Mouse (Mus musculus): ENCODE results near the gene Speer4a. TPM values are rescaled to one million over a fixed set of nuclear protein-coding genes. Genes with fewer than 3 reads are reported as not detected.
"Not testable (repeated sequence)": the region's sequence is repeated elsewhere in the genome, so short reads cannot be mapped to it uniquely, and the experiment has no call there.

Speer4a gene
- not detected in 2 replicates for polyA plus RNA-seq (2016; fragmentation: Nextera tagmentation; extraction: Ambion mirVana)

DNA sequence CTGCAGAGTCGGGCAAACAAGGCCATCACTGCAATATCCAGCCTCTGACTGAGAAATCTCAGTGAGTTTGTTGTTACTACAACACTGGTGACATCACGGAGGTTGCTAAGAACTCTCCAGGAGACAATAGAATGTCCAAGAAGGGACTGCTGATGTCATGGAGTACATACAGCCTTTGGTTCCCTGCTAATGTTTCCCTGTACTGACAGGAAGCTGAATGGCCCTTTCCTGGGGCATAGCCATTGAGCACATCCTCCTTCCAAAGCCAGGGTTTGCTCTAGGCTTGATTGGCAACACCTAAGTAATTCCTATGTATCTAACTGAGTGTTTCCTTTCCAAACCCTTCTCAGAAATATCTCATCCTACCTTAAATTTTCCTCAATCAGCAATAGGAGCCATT lies at the start of gene Speer4a:
Speer4a (minus strand) TSS at position 101 of the 400 bp plus-strand sequence.
- H3K9me3 ChIP-seq (replicated peaks); H3K4me1 ChIP-seq; H3K4me3 ChIP-seq; H3K27ac ChIP-seq; H3K27me3 ChIP-seq (ENCODE audit: low read depth, poor library complexity, severe bottlenecking); DNase-seq (ENCODE audit: low spot score); H3K36me3 ChIP-seq: not testable (repeated sequence)
- WGBS: 81% methylated on average over 2 of the region's 2 CpGs

DNA sequence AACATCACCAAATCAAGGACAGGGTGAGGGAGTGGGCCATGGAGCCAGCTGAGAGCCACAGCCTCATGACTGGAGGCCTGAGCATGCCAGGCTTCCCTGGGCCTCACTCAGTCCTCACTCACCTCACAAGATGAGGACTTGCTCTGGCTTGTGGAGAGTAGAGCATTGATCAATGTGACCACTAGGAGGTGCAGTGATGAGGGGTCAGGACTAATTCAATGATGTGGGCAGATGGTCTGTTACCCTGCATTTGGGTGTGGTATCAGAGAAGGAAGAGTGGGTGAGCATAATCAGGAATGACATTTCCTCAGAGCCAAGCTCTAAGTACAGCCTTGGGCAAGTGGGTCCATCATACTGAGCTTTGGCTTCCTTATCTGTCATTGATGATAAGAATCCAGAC lies 39.7 kb upstream of the Speer4a start:
- H3K9me3 ChIP-seq (replicated peaks); H3K27me3 ChIP-seq (ENCODE audit: low read depth, poor library complexity, severe bottlenecking); H3K4me1 ChIP-seq; H3K27ac ChIP-seq; H3K36me3 ChIP-seq; H3K4me3 ChIP-seq: not testable (repeated sequence)
- peak; percentile 26 for DNase-seq (ENCODE audit: low spot score)

DNA sequence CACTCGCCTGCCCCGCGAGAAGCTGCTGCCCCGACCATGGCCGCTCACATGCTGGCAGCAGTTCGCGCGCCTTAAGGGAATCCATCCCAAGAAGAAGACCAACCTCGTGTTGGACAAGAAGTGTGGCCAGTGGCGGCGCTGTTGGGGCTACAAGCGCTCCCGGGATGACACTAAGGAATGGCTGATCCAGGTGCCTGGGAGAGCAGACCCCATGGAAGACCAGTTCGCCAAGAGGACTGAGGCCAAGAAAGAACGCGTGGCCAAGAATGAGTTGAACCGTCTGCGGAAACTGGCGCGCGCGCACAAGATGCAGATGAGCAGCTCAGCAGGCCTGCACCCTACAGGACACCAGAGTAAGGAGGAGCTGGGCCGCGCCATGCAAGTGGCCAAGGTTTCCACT lies 31.4 kb upstream of the Speer4a start:
- DNase-seq (ENCODE audit: low spot score): no peak
- Histone ChIP-seq H3K27me3 (ENCODE audit: low read depth, poor library complexity, severe bottlenecking) (no peaks in the 10 kb centered on the region), H3K9me3 (replicated peaks) (peaks cover 2% of the 10 kb centered on the region; the same call in 1 of the 2 replicates), H3K4me3 (no peak overlapping the region), H3K4me1 (no peaks in the 10 kb centered on the region), H3K36me3 (no peaks in the 10 kb centered on the region), H3K27ac (no peak overlapping the region)
- 89% methylated on average over 24 of the region's 24 CpGs for WGBS

DNA sequence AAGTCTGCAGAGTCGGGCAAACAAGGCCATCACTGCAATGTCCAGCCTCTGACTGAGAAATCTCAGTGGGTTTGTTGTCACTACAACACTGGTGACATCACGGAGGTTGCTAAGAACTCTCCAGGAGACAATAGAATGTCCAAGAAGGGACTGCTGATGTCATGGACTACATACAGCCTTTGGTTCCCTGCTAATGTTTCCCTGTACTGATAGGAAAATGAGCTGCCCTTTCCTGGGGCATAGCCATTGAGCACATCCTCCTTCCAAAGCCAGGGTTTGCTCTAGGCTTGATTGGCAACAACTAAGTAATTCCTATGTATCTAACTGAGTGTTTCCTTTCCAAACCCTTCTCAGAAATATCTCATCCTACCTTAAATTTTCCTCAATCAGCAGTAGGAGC lies 19.1 kb upstream of the Speer4a start, which contains the start of gene Gm7347:
Gm7347 (minus strand) TSS at position 101 of the 400 bp plus-strand sequence.
- not testable (repeated sequence) for H3K9me3 ChIP-seq (replicated peaks); H3K27ac ChIP-seq; H3K27me3 ChIP-seq (ENCODE audit: low read depth, poor library complexity, severe bottlenecking); DNase-seq (ENCODE audit: low spot score); H3K36me3 ChIP-seq; H3K4me1 ChIP-seq; H3K4me3 ChIP-seq
- no CpG with 5 or more reads among the region's 2 CpGs for WGBS

DNA sequence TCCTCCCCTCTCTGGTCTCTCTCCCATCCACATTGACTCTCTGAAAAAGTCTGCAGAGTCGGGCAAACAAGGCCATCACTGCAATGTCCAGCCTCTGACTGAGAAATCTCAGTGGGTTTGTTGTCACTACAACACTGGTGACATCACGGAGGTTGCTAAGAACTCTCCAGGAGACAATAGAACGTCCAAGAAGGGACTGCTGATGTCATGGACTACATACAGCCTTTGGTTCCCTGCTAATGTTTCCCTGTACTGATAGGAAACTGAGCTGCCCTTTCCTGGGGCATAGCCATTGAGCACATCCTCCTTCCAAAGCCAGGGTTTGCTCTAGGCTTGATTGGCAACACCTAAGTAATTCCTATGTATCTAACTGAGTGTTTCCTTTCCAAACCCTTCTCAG lies 16.5 kb downstream of the Speer4a start, which contains the start of gene Gm5862:
Gm5862 (minus strand) TSS at position 101 of the 400 bp plus-strand sequence.
- DNase-seq (ENCODE audit: low spot score); H3K4me1 ChIP-seq; H3K9me3 ChIP-seq (replicated peaks); H3K27me3 ChIP-seq (ENCODE audit: low read depth, poor library complexity, severe bottlenecking); H3K4me3 ChIP-seq; H3K27ac ChIP-seq; H3K36me3 ChIP-seq: not testable (repeated sequence)
- WGBS: no CpG with 5 or more reads among the region's 3 CpGs

DNA sequence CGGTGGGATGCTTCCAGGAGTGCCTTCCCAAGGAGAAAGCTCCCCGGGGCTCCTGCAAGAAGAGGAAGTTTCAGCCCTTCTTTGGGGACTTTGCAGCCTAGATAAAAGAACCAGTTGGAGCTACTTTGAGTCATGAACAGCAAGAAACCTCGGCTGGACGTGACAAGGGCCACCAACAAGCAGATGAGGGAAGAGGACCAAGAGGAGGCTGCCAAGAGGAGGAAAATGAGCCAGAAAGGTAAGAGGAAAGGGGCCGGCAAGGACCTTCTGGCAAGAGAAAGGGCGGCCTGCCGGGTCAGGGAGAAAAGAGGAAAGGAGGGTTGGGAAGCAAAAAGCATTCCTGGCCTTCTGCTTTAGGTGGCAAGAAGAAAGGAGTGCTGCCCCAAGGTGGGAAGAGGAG lies 31.7 kb downstream of the Speer4a start:
- 70% methylated on average over 7 of the region's 7 CpGs for WGBS
- not testable (repeated sequence) for H3K36me3 ChIP-seq; H3K4me3 ChIP-seq; H3K4me1 ChIP-seq; H3K27ac ChIP-seq; DNase-seq (ENCODE audit: low spot score); H3K9me3 ChIP-seq (replicated peaks)
- peaks cover 21% of the 10 kb centered on the region for H3K27me3 ChIP-seq (ENCODE audit: low read depth, poor library complexity, severe bottlenecking)

DNA sequence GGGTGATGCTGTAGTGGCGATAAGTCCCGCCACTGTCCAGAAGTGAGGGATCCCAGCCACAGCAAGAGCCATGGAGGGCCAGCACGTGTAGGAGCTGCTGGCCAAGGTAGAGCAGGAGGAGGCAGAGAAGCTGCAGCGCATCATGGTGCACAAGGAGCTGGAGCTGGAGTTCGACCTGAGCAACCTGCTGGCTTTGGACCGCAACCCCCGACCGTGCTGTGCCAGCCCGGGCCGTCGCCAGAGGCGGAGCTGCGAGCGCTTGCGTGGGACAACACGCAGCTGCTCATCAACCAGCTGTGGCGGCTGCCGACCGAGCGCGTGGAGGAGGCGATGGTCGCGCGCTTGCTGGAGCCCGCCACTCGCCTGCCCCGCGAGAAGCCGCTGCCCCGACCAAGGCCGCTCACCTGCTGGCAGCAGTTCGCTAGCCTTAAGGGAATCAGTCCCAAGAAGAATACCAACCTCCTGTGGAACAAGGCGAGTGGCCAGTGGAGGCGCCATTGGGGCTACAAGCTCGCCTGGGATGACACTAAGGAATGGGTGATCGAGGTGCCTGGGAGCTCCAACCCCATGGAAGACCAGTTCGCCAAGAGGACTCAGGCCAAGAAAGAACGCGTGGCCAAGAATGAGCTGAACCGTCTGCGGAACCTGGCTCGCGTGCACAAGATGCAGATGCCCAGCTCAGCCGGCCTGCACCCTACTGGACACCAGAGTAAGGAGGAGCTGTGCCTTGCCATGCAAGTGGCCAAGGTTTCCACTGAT lies 32.2 kb downstream of the Speer4a start:
- H3K9me3 ChIP-seq (replicated peaks); H3K36me3 ChIP-seq; H3K27ac ChIP-seq; H3K4me1 ChIP-seq: not testable (repeated sequence)
- peak; percentile 62 for DNase-seq (ENCODE audit: low spot score)
- WGBS: 18% methylated on average over 45 of the region's 45 CpGs
- Histone ChIP-seq H3K27me3 (ENCODE audit: low read depth, poor library complexity, severe bottlenecking) (peaks cover 21% of the 10 kb centered on the region), H3K4me3 (peak overlapping the region; percentile 41)

DNA sequence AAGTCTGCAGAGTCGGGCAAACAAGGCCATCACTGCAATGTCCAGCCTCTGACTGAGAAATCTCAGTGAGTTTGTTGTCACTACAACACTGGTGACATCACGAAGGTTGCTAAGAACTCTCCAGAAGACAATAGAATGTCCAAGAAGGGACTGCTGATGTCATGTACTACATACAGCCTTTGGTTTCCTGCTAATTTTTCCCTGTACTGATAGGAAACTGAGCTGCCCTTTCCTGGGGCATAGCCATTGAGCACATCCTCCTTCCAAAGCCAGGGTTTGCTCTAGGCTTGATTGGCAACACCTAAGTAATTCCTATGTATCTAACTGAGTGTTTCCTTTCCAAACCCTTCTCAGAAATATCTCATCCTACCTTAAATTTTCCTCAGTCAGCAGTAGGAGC lies 34.7 kb downstream of the Speer4a start, which contains the start of gene Gm1979:
Gm1979 (minus strand) TSS at position 101 of the 400 bp plus-strand sequence.
- not testable (repeated sequence) for H3K36me3 ChIP-seq; H3K27ac ChIP-seq; H3K9me3 ChIP-seq (replicated peaks); H3K4me1 ChIP-seq; DNase-seq (ENCODE audit: low spot score); H3K4me3 ChIP-seq
- 85% methylated on average over 1 of the region's 2 CpGs for whole genome bisulfite sequencing
- H3K27me3 ChIP-seq (ENCODE audit: low read depth, poor library complexity, severe bottlenecking): peaks cover 21% of the 10 kb centered on the region

DNA sequence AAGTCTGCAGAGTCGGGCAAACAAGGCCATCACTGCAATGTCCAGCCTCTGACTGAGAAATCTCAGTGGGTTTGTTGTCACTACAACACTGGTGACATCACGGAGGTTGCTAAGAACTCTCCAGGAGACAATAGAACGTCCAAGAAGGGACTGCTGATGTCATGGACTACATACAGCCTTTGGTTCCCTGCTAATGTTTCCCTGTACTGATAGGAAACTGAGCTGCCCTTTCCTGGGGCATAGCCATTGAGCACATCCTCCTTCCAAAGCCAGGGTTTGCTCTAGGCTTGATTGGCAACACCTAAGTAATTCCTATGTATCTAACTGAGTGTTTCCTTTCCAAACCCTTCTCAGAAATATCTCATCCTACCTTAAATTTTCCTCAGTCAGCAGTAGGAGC lies 50.8 kb downstream of the Speer4a start, which contains the start of gene Gm21698:
Gm21698 (minus strand) TSS at position 101 of the 400 bp plus-strand sequence.
- H3K4me3 ChIP-seq; DNase-seq (ENCODE audit: low spot score); H3K27ac ChIP-seq; H3K36me3 ChIP-seq; H3K4me1 ChIP-seq; H3K27me3 ChIP-seq (ENCODE audit: low read depth, poor library complexity, severe bottlenecking); H3K9me3 ChIP-seq (replicated peaks): not testable (repeated sequence)
- no CpG with 5 or more reads among the region's 3 CpGs for WGBS

Other genes with a start within 250 kb of the Speer4a start
- gene Gm21663, start 97.2 kb downstream of the Speer4a start, polyA plus RNA-seq (2016; fragmentation: Nextera tagmentation; extraction: Ambion mirVana): not detected in 2 replicates
- gene Gm21671, start 85.1 kb downstream of the Speer4a start, polyA plus RNA-seq (2016; fragmentation: Nextera tagmentation; extraction: Ambion mirVana): not detected in 2 replicates
- gene Gm21680, start 66.9 kb downstream of the Speer4a start, polyA plus RNA-seq (2016; fragmentation: Nextera tagmentation; extraction: Ambion mirVana): not detected in 2 replicates
- not detected in 2 replicates for gene Gm21698, start 50.9 kb downstream of the Speer4a start, polyA plus RNA-seq (2016; fragmentation: Nextera tagmentation; extraction: Ambion mirVana)
- gene Gm1979, start 34.8 kb downstream of the Speer4a start, polyA plus RNA-seq (2016; fragmentation: Nextera tagmentation; extraction: Ambion mirVana): not detected in 2 replicates
- not detected in 2 replicates for gene Gm5862, start 16.6 kb downstream of the Speer4a start, polyA plus RNA-seq (2016; fragmentation: Nextera tagmentation; extraction: Ambion mirVana)
- not detected in 2 replicates for gene Gm7347, start 19.0 kb upstream of the Speer4a start, polyA plus RNA-seq (2016; fragmentation: Nextera tagmentation; extraction: Ambion mirVana)
- not detected in 2 replicates for gene Gm10471, start 49.7 kb upstream of the Speer4a start, polyA plus RNA-seq (2016; fragmentation: Nextera tagmentation; extraction: Ambion mirVana)
- not detected in 2 replicates for gene 5031410I06Rik, start 65.8 kb upstream of the Speer4a start, polyA plus RNA-seq (2016; fragmentation: Nextera tagmentation; extraction: Ambion mirVana)
- not detected in 2 replicates for gene Gm10220, start 81.9 kb upstream of the Speer4a start, polyA plus RNA-seq (2016; fragmentation: Nextera tagmentation; extraction: Ambion mirVana)
- gene Gm7361, start 218.1 kb upstream of the Speer4a start, polyA plus RNA-seq (2016; fragmentation: Nextera tagmentation; extraction: Ambion mirVana): not detected in 2 replicates